Mouse (Mus musculus) heart, postnatal 25 days (tissue): ENCODE measurements around the gene Suds3. TPM values are rescaled to one million over a fixed set of nuclear protein-coding genes. Genes with fewer than 3 reads are reported as not detected.

Experiments
- DNase-seq: peaks from one replicate; pipeline ENCODE4 v3.0.0; 2022; ENCODE audit warnings: low spot score
- intact Hi-C: fragments of 180-260 bp; cut with DNase I; formaldehyde crosslinking; loops from one replicate; pipeline ENCODE4 v1.15.1; 2025
- total RNA-seq, 2 experiments: library from RNA; stranded (reverse); gene quantifications; 2 replicates each; pipeline ENCODE4 v1.2.3; 2021

Gene Suds3
- total RNA-seq, 2 experiments from 2014 or later, result 87.3 to 90.4 TPM

DNA sequence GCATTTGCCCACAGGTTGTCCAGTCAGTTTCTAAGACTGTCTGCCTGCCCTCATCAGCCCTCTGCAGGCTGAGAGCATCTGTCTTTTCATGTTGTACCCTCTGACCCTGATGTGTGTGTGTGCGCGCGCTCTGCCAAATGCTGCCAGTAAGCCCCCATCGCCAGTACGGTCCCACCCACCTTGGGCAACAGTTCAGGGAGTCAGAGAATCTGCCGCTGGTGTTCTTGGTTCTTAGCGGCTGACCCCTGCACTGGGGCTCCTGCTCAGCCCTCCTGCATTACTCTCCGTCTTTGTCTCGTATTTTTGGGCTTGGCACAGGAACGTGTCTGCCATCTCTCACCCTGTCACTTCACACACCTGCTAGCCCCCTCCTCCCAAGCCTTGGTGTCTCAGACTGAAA, 21.1 kb upstream of the Suds3 start:
- DNase-seq, result no peak
- intact Hi-C loops, result no loop called here

DNA sequence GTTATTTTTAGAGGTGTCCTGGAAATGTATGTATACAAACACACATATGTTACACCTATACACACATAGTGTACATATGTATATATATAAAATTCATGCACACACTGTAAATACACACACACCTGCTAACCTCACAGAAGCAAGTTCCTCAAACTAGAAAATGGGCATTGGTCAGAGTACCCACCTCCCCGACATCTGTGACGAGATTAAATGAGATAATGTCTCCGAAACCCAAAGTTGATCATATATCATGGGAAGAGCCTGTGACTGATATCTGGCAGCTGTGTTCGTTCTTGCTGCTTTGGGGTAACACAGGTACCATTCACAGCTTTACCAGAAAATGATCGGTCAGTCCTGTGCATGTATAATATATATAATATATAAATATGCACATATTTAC, 20.7 kb upstream of the Suds3 start:
- intact Hi-C loops, result no loop called here

GRCm38 (mm10) chr5:117135869-117136268, 20.0 kb upstream of the Suds3 start:
- intact Hi-C loops, result no loop called here

More for the DNA sequence above, 20.7 kb upstream of the Suds3 start:
- no peak for DNase-seq

DNA sequence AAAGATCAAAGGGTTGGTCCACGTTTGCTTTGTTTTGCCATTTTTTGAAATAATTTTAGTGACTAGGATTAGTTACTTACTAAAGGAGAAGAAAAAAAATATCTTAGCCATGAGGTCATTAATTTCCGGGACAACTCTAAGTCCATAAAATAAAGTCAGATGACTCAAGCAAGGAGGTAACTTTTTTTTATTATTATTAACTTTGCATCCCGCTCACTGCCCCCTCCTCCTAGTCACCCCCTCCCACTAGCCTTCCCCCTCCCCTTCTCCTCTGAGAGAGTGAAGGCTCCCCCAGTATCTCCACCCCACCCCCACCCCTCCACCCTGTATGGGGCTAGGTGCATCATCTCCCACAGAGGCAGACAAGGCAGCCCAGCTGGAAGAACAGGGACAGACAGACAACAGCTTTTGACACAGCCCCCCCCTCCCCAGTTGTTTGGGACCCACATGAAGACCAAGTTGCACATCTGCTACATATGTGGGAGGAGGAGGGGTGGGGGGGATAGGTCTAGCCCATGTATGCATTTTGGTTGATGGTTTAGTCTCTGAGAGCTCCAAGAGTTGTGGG, 19.1 kb upstream of the Suds3 start:
- DNase-seq, result no peak
- intact Hi-C loops, result no loop called here

More at GRCm38 (mm10) chr5:117135869-117136268, 20.0 kb upstream of the Suds3 start:
- DNase-seq, result no peak

GRCm38 (mm10) chr5:117134066-117134888, 18.4 kb upstream of the Suds3 start:
- intact Hi-C loops, result no loop called here
- no peak for DNase-seq

DNA sequence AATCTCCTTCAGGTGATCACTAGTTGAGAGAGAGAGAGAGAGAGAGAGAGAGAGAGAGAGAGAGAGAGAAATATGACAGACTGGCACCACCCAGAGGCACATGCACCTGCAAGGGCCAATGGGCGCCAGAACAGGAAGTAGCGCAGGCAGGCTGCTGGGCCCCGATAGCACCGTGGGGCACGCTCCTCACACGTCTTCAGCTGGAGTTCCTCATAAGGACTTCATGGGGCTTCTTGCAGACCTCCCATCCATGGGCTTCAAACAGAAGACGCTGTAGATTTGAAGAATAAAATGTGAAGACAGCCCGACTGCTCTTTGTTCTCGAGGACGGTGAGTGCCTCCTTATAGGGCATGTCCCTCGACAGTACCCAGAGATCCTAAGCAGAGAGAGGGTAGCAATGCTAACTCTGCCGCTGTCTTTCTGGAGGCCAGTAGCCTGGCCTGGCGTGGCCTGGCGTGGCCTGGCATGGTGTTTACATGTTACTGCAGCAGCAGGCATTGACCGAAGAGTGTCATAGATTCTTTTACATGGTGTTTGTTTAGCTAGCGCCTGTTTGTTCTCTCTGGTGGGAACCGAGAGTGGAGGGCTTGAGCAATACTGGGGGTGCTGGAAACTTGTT, 17.6 kb upstream of the Suds3 start:
- intact Hi-C loops, result no loop called here
- DNase-seq, result no peak

GRCm38 (mm10) chr5:117130726-117131125, 14.8 kb upstream of the Suds3 start:
- no peak for DNase-seq
- intact Hi-C loops, result no loop called here

- DNase-seq, result no peak
- intact Hi-C loops, result no loop called here
Measured at GRCm38 (mm10) chr5:117127051-117127450, 11.1 kb upstream of the Suds3 start.

- DNase-seq, result no peak
- intact Hi-C loops, result no loop called here
Measured at GRCm38 (mm10) chr5:117125482-117126346, 9.8 kb upstream of the Suds3 start.

GRCm38 (mm10) chr5:117123840-117124239, 7.9 kb upstream of the Suds3 start:
- intact Hi-C loops, result no loop called here

GRCm38 (mm10) chr5:117123102-117123501, 7.2 kb upstream of the Suds3 start:
- DNase-seq, result no peak
- intact Hi-C loops, result no loop called here

More at GRCm38 (mm10) chr5:117123840-117124239, 7.9 kb upstream of the Suds3 start:
- no peak for DNase-seq

GRCm38 (mm10) chr5:117121657-117122056, 5.7 kb upstream of the Suds3 start:
- intact Hi-C loops, result no loop called here
- no peak for DNase-seq

GRCm38 (mm10) chr5:117120489-117121466, 4.9 kb upstream of the Suds3 start:
- DNase-seq, result no peak

GRCm38 (mm10) chr5:117119777-117120488, 4.0 kb upstream of the Suds3 start, which contains the start of gene Taok3:
Gene Taok3 (plus strand): TSS chr5:117120129.
- DNase-seq, result peak; percentile 96
- intact Hi-C loops, result loop anchor here (5.0 kb wide), 3 partner anchors 167 to 372 kb away; partner anchors contain the start of gene Pebp1

More at GRCm38 (mm10) chr5:117120489-117121466, 4.9 kb upstream of the Suds3 start:
- intact Hi-C loops, result no loop called here

DNA sequence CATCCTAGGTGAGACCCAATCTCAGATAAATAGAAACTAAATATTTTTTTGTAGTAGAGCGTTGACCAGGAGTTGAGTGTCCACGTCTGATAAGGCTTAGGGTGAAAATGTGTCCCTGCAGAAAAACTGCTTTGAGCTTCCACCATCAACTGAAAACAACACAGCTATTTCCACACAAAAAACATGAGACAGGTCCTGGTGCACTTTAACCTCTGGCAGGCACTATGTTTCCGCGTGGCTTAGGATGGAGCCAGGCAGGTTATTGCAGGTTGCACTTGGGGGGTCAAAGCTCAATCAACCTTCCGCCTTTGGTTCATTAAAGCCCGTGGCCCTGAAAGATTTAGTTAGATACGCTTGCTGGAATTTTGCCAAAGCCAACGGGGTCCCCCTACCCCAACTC, 2.9 kb upstream of the Suds3 start:
- intact Hi-C loops, result loop anchor here (5.0 kb wide), 3 partner anchors 168 to 373 kb away; partner anchors contain the start of gene Pebp1
- DNase-seq, result no peak

GRCm38 (mm10) chr5:117118220-117118619, 2.3 kb upstream of the Suds3 start:
- intact Hi-C loops, result loop anchor here (5.0 kb wide), 3 partner anchors 169 to 374 kb away; partner anchors contain the start of gene Pebp1
- DNase-seq, result no peak

DNA sequence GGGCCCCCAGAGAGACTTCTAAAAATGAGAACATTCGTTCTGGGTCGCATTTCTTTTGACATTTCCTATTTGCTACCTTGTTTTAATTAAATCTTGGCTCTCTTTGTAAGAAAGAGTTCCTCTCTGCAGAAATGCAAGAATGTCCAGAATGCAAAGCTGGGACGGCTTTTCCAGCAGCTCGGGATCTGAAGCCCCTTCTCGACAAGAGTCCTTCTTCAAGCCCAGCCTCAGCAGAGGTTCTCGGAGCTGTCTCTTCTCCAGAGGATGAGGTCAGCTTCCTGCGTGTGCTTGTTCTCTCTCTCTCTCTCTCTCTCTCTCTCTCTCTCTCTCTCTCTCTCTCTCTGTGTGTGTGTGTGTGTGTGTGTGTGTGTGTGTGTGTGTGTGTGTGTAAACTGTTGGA, 1.8 kb upstream of the Suds3 start:
- DNase-seq, result no peak
- intact Hi-C loops, result loop anchor here (5.0 kb wide), 3 partner anchors 170 to 375 kb away; partner anchors contain the start of gene Pebp1

DNA sequence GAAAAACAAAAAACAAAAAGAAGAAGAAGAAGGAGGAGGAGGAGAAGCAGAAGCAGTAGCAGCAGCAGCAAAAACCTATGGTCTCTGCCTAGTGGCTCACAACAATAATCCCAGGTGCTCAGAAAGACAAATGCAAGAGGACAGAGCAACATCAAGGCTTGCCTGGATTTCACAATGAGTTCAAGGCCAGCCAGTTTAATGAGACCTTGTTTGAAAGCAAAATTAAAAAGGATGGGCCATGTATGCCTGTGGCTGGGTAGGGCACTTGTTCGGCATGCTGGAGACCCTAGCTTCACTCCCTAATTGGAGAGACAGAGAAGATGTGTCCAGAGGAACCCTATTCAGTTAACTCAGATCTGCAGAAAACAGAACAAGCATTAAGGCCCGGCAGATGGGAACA, 1.3 kb upstream of the Suds3 start:
- intact Hi-C loops, result loop anchor here (5.0 kb wide), 3 partner anchors 170 to 375 kb away; partner anchors contain the start of gene Pebp1
- no peak for DNase-seq
